Mouse (Mus musculus): Measurements from ENCODE around the gene Ptgis.
A peak's percentile ranks its signal among the peaks of the same experiment; 100 is the strongest.
"Not testable (repeated sequence)": the region's sequence is repeated elsewhere in the genome, so short reads cannot be mapped to it uniquely, and the experiment has no call there.

Gene Ptgis

GRCm38 (mm10) chr2:167232132-167233008, 8.0 kb downstream of the Ptgis start:
- DNase-seq (ENCODE audit: low read depth, low spot score), result peak; percentile 34

GRCm38 (mm10) chr2:167230554-167230953, 9.8 kb downstream of the Ptgis start:
- no peak for DNase-seq (ENCODE audit: low read depth, low spot score)

DNA sequence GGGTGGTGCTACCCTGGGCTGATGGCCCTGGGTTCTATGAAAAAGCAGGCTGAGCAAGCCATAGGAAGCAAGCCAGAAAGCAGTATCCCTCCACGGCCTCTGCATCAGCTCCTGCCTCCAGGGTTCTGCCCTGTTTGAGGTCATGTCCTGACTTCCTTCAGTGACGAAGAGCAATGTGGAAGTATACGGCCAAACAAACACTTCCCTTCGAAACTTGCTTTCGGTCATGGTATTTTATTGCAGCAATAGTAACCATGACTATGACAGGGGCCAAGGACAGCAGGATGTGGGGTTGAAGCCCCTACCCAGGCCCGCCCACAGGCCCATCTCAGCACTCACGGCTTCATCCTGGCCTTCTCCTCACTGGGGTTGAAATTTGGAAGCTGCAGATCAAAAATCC, 15.5 kb downstream of the Ptgis start:
- DNase-seq (ENCODE audit: low read depth, low spot score), result no peak

DNA sequence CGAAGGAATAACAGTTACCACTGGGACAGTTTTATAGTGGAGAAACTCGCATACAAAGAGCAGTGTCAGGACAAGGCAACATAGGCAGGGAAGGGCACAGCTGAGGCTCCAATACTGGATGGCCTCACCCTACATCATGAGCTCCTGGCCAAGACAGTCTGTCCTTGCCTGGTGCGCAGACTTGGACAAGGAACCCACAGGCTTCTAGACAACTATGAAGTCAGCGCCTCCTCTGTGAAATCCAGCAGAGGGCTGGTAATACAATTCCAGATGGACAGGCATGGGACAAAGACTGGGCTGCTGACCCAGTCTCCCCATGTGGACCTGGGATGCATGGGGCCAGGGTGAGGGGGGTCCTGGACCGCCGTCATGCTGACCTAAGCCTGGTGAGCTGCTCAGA, 16.2 kb downstream of the Ptgis start:
- DNase-seq (ENCODE audit: low read depth, low spot score), result no peak

GRCm38 (mm10) chr2:167222152-167222551, 18.3 kb downstream of the Ptgis start:
- peak; percentile 86 for DNase-seq (ENCODE audit: low read depth, low spot score)

- no peak for DNase-seq (ENCODE audit: low read depth, low spot score)
Observed at GRCm38 (mm10) chr2:167221159-167221845, 19.1 kb downstream of the Ptgis start.

GRCm38 (mm10) chr2:167220736-167221135, 19.7 kb downstream of the Ptgis start:
- DNase-seq (ENCODE audit: low read depth, low spot score), result no peak

DNA sequence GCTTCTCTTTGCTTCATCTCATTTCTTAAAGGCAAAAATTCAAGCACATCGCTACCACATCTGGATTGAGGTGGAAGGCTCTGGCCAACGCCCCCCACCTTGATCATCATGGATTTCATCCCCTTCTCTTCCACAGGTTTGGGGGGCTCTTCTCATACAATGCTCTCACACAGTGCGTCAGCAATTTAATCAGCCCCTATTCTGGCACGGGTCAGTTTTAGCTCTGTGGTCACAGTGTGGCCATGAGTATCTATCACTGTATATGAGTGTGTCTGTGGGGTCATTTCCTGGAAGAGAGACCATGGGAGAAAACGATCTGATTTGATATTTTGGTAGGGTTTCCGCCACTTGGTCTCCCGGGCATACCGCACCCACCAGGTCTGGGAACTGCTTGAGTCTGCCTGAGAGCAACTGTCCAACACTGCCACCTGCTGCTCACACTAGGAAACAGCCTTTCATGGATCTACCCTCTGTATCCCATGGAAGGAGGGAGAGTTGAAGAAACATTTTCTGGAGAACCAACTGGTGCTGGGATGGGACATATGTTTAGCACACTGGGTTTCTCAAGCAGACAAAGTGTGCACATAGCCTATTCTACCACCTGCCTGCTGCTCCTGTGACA, 21.1 kb downstream of the Ptgis start:
- peak; percentile 95 for DNase-seq (ENCODE audit: low read depth, low spot score)

- no peak for DNase-seq (ENCODE audit: low read depth, low spot score)
Observed at GRCm38 (mm10) chr2:167213666-167214065, 26.7 kb downstream of the Ptgis start.

- DNase-seq (ENCODE audit: low read depth, low spot score), result no peak
Observed at GRCm38 (mm10) chr2:167213076-167213475, 27.3 kb downstream of the Ptgis start.

GRCm38 (mm10) chr2:167212551-167212950, 27.9 kb downstream of the Ptgis start:
- no peak for DNase-seq (ENCODE audit: low read depth, low spot score)

DNA sequence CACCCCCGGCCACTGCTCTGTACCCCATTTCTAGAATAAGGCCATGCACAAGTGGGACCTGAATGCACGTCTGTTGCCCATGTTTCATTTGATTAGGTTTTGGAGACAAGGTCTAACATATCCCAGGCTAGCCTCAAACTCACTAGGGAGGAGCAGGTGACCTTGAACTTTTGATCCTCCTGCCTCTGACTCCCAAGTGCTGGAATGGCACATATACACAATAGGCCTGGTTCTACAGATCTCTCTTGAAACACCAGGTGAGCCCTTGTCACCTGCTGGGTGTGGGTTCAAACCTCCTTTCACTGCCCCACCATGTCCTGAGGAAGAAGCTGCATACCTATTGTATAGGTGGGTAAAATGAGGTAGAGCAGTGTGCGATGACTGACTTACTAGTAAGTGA, 28.3 kb downstream of the Ptgis start:
- DNase-seq (ENCODE audit: low read depth, low spot score), result no peak

DNA sequence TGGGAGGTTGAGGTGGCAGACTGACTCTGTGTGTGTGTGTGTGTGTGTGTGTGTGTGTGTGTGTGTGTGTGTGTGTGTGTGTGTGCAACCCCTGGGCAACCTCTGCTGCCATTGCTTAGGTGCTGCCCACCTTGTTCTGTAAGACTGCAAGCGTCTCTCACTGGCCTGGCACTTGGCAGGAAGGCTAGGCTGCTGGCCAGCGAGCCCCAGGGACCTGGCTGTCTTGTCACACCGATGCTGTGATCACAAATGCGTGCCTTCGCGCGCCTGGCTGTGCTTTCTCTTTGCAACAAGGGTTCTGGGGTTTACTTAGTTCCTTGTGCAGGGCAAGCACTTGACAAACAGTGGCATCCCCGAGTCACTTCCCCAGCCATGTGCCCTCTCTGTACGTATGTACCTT, 30.5 kb downstream of the Ptgis start:
- DNase-seq (ENCODE audit: low read depth, low spot score), result peak; percentile 82

- no peak for DNase-seq (ENCODE audit: low read depth, low spot score)
Observed at GRCm38 (mm10) chr2:167208984-167209383, 31.4 kb downstream of the Ptgis start.

- no peak for DNase-seq (ENCODE audit: low read depth, low spot score)
Observed at GRCm38 (mm10) chr2:167205918-167206629, 34.3 kb downstream of the Ptgis start.

DNA sequence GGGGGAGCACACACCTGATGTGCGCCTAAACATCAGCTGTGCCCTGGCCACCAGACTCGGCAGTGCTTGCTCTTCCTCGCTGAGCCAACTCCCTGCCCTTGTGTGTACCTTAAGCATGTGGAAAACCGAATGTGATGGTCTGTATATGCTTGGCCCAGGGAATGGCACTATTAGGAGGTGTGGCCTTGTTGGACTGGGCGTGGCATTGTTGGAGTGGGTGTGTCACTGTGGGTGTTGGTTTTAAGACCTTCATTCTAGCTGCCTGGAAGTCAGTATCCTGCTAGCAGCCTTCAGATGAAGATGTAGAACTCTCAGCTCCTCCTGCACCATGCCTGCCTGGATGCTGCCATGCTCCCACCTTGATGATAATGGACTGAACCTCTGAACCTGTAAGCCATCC, 35.7 kb downstream of the Ptgis start:
- not testable (repeated sequence) for DNase-seq (ENCODE audit: low read depth, low spot score)

DNA sequence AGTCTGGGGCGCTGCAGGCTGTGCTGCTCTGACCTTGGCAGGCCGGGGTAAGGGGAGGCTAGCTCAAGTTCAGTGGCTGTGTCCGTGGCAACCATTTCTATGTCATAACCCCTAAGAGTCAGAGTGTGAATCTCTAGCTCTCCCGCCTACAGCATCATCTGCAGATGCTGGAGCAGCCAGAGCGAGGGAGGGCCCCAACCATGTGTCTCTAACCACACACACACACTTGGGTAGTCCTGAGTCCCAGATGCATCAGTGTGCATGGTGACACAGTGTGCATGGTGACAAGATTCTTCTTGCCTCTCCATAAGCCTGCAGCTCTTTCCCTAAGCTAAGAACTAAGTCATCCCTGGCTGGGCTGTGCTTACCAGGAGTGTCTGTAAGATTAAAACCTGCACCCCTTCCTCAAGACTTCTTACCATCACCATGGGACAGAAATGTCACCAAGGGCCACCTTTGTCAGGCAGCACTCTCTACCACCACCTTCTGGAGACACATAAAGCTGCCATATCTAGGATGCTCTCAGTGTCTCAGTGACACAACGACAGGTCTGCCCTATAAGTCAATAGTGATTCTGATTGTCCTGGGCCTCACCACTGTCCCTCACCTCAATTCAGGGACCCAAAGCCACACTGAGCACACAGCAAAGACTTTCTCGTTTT, 36.8 kb downstream of the Ptgis start:
- peak; percentile 75 for DNase-seq (ENCODE audit: low read depth, low spot score)

DNA sequence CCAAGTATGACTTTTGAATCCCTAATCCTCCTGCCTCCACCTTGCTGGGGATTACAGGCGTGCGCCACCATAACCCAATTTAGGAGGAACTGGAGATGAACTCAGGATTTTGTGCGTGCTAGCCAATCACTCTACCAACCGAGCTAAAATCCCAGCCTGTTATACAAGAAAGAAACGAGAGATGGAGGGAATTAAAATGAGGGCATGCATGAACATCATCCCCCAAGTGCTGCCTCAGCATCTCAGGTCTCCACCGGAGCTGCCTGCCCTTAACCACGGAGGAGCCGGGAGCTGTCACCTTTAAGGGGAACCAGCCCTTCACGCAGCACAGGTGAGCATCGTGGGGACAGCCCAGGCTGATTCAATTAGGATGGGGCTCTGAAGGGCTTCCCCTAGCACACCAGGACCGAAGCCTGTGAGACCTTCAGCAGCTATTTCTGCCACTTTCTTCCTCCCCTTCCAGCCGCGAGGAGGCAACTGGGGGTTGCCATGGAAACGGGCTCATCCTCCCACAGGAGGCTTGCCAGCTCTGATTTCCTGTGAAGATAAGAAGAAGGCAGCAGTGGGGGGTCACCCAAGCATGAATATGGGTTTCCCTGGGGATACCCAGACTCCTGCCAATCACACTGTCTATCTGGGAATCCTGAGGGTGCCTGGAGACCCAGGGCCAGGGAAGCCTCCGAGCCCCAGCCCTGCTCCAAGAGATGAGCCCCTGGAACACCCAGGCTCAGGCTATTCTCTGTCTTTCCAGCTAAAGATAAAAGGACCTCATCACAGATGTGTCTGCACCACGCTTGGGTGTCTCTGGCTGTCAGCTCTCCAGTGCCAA, 38.7 kb downstream of the Ptgis start:
- DNase-seq (ENCODE audit: low read depth, low spot score), result peak; percentile 95

DNA sequence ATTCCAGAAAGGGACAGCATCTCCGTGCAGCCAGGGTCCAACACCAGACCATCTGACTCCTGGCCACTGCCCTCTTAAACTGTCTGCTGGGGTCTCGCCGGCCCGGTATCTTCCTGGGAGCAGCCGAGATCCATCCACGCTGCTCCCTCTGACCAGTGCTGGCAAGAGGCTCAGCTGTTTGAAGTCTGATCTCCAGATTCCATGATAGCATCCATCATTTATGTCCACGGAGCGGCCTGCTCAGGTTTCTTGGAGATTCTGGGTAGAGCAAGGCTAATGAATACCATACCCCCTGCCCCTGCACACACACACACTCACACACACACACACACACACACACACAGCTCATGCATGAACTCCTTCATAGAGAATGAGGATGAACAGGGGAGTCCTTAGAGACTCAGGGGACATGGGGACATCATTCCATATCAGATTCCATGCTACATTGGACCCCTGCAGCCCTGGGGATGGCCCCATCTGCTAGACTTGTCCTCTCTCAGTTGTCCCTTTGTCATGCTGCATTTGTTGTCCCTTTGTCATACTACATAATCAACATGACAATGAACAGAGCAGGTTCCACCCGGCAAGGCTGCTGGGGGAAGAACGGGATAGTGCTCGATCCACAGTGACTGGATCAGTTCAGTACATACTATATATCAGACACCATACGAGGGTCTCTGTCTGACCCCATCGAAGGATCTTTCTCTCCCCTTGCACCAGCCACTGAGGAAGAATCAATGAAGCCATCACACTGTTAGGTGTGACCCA, 41.6 kb downstream of the Ptgis start:
- no peak for DNase-seq (ENCODE audit: low read depth, low spot score)

DNA sequence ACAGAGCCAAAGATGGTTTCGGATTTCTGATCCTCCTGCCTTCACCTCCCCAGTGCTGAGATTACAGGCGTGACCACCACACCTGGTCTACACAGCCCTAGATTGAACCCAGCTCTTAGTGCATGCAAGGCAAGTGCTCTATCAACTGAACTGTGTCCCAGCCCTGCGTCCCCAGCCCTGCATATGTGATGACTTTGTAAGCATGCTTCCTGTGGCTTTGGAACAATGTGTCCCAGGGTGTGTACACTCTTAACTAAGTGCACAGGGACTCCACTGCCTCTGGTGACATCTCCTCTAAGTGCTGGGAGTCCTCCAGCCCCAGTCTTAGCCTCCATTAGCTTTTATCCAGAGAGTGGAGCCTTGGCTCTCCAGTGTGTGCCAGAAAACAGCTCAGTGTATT, 47.0 kb downstream of the Ptgis start:
- DNase-seq (ENCODE audit: low read depth, low spot score), result no peak

All from brain, adult 2 months (tissue).